Mouse (Mus musculus): ENCODE results near the gene Ap1m1. TPM values are rescaled to one million over a fixed set of nuclear protein-coding genes. Genes with fewer than 3 reads are reported as not detected.

Ap1m1 gene
- polyA plus RNA-seq (2012; ENCODE audit: insufficient read depth, low replicate concordance): 188 and 196 TPM in 2 replicates

DNA sequence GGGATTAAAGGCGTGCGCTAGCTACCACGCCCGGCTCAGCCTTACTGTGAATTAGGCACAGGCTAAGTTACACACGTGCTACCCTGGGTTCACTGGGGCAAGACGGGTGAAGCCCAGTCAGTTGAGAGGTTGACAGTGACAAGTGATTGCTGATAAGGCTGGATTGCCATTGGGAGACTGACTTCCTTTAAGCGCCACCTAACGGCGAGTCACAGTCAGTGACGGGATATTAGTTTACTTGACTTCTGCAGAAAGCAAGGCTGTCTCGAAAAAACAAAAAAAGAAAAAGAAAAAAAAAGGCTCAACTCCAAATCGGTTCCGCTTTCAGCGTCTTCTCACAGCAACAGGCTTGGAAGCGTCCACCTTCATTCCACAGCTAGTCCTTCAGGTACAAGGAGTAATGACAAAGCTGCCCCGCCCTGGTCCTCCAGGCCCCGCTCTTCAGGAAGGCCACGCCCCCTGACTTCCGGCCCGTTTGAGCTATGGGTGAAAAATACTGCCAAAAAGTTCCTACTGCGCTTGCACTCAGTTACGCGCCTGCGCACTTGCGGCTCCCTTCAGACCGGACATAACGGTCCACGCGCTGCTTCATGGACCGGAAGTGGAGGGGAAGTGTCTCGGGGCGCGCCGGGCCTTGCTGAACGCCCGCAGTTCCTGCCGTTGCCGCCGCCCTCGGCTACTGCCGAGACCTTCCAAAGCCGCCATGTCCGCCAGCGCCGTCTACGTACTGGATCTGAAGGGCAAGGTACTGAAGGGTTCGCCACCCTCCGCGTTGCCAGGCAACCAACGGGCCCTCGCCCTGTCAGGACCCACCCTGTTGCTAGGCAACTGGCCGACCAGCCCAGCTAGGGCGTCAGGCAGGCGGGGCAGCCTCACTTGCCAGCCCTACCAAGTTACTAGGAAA, at the start of gene Ap1m1:
Ap1m1 (plus strand) TSS at position 520 of the 904 bp plus-strand sequence.
- peaks cover 27% of the 10 kb centered on the region for H3K36me3 ChIP-seq (replicated peaks; ENCODE audit: low read length)
- TF ChIP-seq GATA1 (IDR thresholded peaks at IDR 0.05; ENCODE audit: borderline replicate concordance, low read length) (peak; percentile 25; the same call in 1 of the 3 replicates), FLI1 (IDR thresholded peaks at IDR 0.05; ENCODE audit: low read length) (peak; percentile 94)
- no peaks in the 10 kb centered on the region for H3K9me3 ChIP-seq
- H3K4me3 ChIP-seq (replicated peaks): peak within 1 kb of the TSS; percentile 96
- no peaks in the 10 kb centered on the region for H3K27me3 ChIP-seq (replicated peaks)
- peaks cover 48% of the 10 kb centered on the region for H3K4me1 ChIP-seq

GRCm38 (mm10) chr8:72190215-72190539, 49.6 kb upstream of the Ap1m1 start:
- peak overlapping the region; percentile 62 for H3K4me3 ChIP-seq (replicated peaks)
- peaks cover 9% of the 10 kb centered on the region for H3K9me3 ChIP-seq
- H3K36me3 ChIP-seq (replicated peaks; ENCODE audit: low read length): peaks cover 11% of the 10 kb centered on the region
- no peaks in the 10 kb centered on the region for H3K27me3 ChIP-seq (replicated peaks)
- TF ChIP-seq GATA1 (IDR thresholded peaks at IDR 0.05; ENCODE audit: borderline replicate concordance, low read length): no peak
- no peak for TF ChIP-seq FLI1 (IDR thresholded peaks at IDR 0.05; ENCODE audit: low read length)
- peaks cover 42% of the 10 kb centered on the region for H3K4me1 ChIP-seq

GRCm38 (mm10) chr8:72192065-72192464, 47.8 kb upstream of the Ap1m1 start:
- Histone ChIP-seq H3K27me3 (replicated peaks) (no peaks in the 10 kb centered on the region), H3K4me1 (peaks cover 46% of the 10 kb centered on the region), H3K9me3 (peaks cover 9% of the 10 kb centered on the region), H3K4me3 (replicated peaks) (no peak overlapping the region), H3K36me3 (replicated peaks; ENCODE audit: low read length) (peaks cover 14% of the 10 kb centered on the region)
- no peak for TF ChIP-seq FLI1 (IDR thresholded peaks at IDR 0.05; ENCODE audit: low read length)
- TF ChIP-seq GATA1 (IDR thresholded peaks at IDR 0.05; ENCODE audit: borderline replicate concordance, low read length): no peak

DNA sequence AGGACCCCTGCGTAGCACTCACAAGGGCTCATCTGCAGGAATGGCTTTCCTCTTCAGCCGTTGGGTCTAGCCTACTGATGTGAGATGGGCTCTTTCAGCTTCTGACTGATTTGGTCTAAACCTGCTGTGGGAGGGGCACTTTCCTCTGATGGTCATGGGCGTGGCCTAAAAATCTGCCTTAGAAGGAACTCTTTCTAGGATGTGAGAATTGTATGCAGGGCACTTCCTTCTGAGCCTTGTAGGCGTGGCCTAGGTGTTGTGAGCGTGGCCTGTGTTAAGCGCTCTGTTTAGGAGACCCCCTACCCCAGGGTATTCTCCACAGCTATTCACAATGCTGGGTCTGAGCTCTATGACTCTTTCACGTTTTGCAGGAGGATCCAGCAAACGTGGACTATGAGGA, 41.8 kb upstream of the Ap1m1 start:
- no peak for TF ChIP-seq FLI1 (IDR thresholded peaks at IDR 0.05; ENCODE audit: low read length)
- no peak for TF ChIP-seq GATA1 (IDR thresholded peaks at IDR 0.05; ENCODE audit: borderline replicate concordance, low read length)
- H3K9me3 ChIP-seq: peaks cover 20% of the 10 kb centered on the region
- no peak overlapping the region for H3K4me3 ChIP-seq (replicated peaks)
- peaks cover 4% of the 10 kb centered on the region for H3K27me3 ChIP-seq (replicated peaks)
- peaks cover 27% of the 10 kb centered on the region for H3K36me3 ChIP-seq (replicated peaks; ENCODE audit: low read length)
- H3K4me1 ChIP-seq: peaks cover 16% of the 10 kb centered on the region

DNA sequence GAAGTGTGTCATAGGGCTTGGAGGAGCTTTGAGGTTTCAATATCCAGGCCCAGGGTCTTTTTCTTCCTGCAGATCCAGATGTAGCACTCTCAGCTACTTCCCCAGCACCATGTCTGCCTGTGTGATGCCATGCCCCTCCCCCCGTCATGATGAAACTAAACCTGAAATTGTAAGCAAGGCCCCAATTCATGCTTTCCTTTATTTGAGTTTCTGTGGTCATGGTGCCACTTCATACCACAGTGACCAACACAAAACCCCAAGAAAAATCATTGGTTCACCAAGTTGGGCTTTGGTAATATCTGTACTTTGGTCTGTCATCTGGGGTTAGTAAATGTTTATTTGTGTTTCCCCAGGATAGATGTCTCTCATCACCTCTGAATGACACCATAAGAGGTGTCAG, 31.2 kb upstream of the Ap1m1 start:
- Histone ChIP-seq H3K4me1 (peaks cover 33% of the 10 kb centered on the region), H3K36me3 (replicated peaks; ENCODE audit: low read length) (no peaks in the 10 kb centered on the region), H3K9me3 (0 out of 2 replicates have a peak, but pooled peaks cover 6% of the 10 kb centered on the region), H3K4me3 (replicated peaks) (no peak overlapping the region), H3K27me3 (replicated peaks) (peaks cover 16% of the 10 kb centered on the region)
- TF ChIP-seq GATA1 (IDR thresholded peaks at IDR 0.05; ENCODE audit: borderline replicate concordance, low read length) (no peak), FLI1 (IDR thresholded peaks at IDR 0.05; ENCODE audit: low read length) (no peak)

DNA sequence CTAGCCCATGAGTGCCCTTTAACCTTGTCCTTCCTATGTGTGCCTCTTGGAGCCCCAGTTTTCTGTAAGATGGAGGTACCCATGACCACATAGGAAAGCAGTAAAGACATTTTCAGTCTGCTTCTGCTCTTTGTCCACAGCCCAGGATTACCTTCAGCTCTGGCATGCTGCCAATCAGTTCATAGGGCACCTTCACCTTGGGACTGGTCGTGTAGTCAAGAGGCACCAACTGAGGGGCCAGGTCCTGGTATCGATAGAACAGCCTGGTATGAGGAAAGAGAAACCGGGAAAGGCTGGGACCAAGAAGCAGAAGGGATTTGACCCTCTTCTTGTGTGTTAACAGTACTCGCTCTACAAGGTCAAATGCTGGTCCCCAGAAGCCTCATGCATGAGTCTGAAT, 29.6 kb upstream of the Ap1m1 start:
- Histone ChIP-seq H3K9me3 (no peaks in the 10 kb centered on the region), H3K36me3 (replicated peaks; ENCODE audit: low read length) (no peaks in the 10 kb centered on the region), H3K27me3 (replicated peaks) (peaks cover 18% of the 10 kb centered on the region), H3K4me3 (replicated peaks) (no peak overlapping the region), H3K4me1 (peaks cover 33% of the 10 kb centered on the region)
- no peak for TF ChIP-seq GATA1 (IDR thresholded peaks at IDR 0.05; ENCODE audit: borderline replicate concordance, low read length)
- no peak for TF ChIP-seq FLI1 (IDR thresholded peaks at IDR 0.05; ENCODE audit: low read length)

GRCm38 (mm10) chr8:72210710-72211109, 29.1 kb upstream of the Ap1m1 start:
- H3K27me3 ChIP-seq (replicated peaks): peaks cover 15% of the 10 kb centered on the region
- TF ChIP-seq FLI1 (IDR thresholded peaks at IDR 0.05; ENCODE audit: low read length): no peak
- TF ChIP-seq GATA1 (IDR thresholded peaks at IDR 0.05; ENCODE audit: borderline replicate concordance, low read length): no peak

GRCm38 (mm10) chr8:72211846-72212245, 28.0 kb upstream of the Ap1m1 start:
- no peaks in the 10 kb centered on the region for H3K36me3 ChIP-seq (replicated peaks; ENCODE audit: low read length)
- peaks cover 47% of the 10 kb centered on the region for H3K4me1 ChIP-seq
- TF ChIP-seq GATA1 (IDR thresholded peaks at IDR 0.05; ENCODE audit: borderline replicate concordance, low read length) (no peak), FLI1 (IDR thresholded peaks at IDR 0.05; ENCODE audit: low read length) (no peak)
- H3K4me3 ChIP-seq (replicated peaks): no peak overlapping the region
- H3K9me3 ChIP-seq: no peaks in the 10 kb centered on the region
- peaks cover 15% of the 10 kb centered on the region for H3K27me3 ChIP-seq (replicated peaks)

More at GRCm38 (mm10) chr8:72210710-72211109, 29.1 kb upstream of the Ap1m1 start:
- H3K36me3 ChIP-seq (replicated peaks; ENCODE audit: low read length): no peaks in the 10 kb centered on the region
- no peaks in the 10 kb centered on the region for H3K9me3 ChIP-seq
- H3K4me1 ChIP-seq: peaks cover 38% of the 10 kb centered on the region
- H3K4me3 ChIP-seq (replicated peaks): no peak overlapping the region

DNA sequence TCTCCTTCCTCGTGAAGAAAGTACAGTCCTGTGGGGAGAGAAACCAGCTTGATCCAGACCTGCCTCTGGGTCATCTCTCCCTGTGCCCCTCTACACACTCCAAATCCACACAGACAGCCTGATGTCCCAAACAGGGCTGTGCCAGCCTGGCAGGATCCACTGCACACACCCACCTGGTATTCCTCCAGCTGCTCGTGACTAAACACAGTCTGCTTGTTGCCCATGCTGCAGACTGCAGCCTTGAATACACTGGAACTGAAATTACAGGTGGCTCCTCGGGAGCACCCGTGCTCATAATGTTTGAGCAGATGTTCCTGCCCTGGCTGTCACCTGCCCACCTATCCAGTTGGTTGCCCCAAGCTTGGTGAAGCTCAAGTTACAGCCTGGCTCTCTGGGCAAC, 27.1 kb upstream of the Ap1m1 start, which contains the start of gene Cib3:
Cib3 (minus strand) TSS at position 87 of the 400 bp plus-strand sequence.
- TF ChIP-seq FLI1 (IDR thresholded peaks at IDR 0.05; ENCODE audit: low read length) (no peak), GATA1 (IDR thresholded peaks at IDR 0.05; ENCODE audit: borderline replicate concordance, low read length) (no peak)
- no peaks in the 10 kb centered on the region for H3K36me3 ChIP-seq (replicated peaks; ENCODE audit: low read length)
- H3K4me1 ChIP-seq: peaks cover 47% of the 10 kb centered on the region
- no peaks in the 10 kb centered on the region for H3K9me3 ChIP-seq
- no peak within 1 kb of the TSS for H3K4me3 ChIP-seq (replicated peaks)
- H3K27me3 ChIP-seq (replicated peaks): peaks cover 15% of the 10 kb centered on the region

GRCm38 (mm10) chr8:72213536-72213935, 26.3 kb upstream of the Ap1m1 start, which contains the start of gene Gm11034:
Gene Gm11034 (minus strand): TSS chr8:72213636.
- Histone ChIP-seq H3K27me3 (replicated peaks) (peaks cover 15% of the 10 kb centered on the region), H3K9me3 (no peaks in the 10 kb centered on the region), H3K36me3 (replicated peaks; ENCODE audit: low read length) (no peaks in the 10 kb centered on the region), H3K4me1 (peaks cover 48% of the 10 kb centered on the region), H3K4me3 (replicated peaks) (no peak within 1 kb of the TSS)
- no peak for TF ChIP-seq FLI1 (IDR thresholded peaks at IDR 0.05; ENCODE audit: low read length)
- no peak for TF ChIP-seq GATA1 (IDR thresholded peaks at IDR 0.05; ENCODE audit: borderline replicate concordance, low read length)
